Mouse (Mus musculus) cortical plate, adult 2 months (tissue): ENCODE results near the gene Tdp2.

Experiments used
- CTCF ChIP-seq: fragments of 200-500 bp; IDR thresholded peaks from 2 replicates; pipeline ENCODE4 v1.5.1; 2011; ENCODE audit warnings: mild to moderate bottlenecking, control low read depth, low read length; ENCODE audit not compliant: insufficient read depth; ENCODE audit errors: extremely low read depth
- POLR2A ChIP-seq: fragments of 200-500 bp; IDR thresholded peaks from 2 replicates; pipeline ENCODE4 v1.6.1; 2011; ENCODE audit warnings: mild to moderate bottlenecking, low read length, control low read depth; ENCODE audit not compliant: insufficient read depth; ENCODE audit errors: extremely low read depth

GRCm38 (mm10) chr13:24862021-24862420 is 30.5 kb downstream of the Tdp2 start:
- TF ChIP-seq POLR2A (no peak), CTCF (no peak)
